Mouse (Mus musculus) bone marrow, adult 2 months (tissue): Measurements from ENCODE around the gene Hcfc1.

Experiments used
- CTCF ChIP-seq: fragments of 200-500 bp; IDR thresholded peaks from 2 replicates; pipeline ENCODE4 v1.5.1; 2011; ENCODE audit warnings: low read length, control low read depth; ENCODE audit not compliant: control insufficient read depth, insufficient read depth
- POLR2A ChIP-seq: fragments of 200-500 bp; IDR thresholded peaks from 2 replicates; pipeline ENCODE4 v1.6.1; 2011; ENCODE audit warnings: low read depth, mild to moderate bottlenecking, control low read depth, low read length, borderline replicate concordance; ENCODE audit not compliant: control insufficient read depth

GRCm38 (mm10) chrX:73942294-73942693 is 23.9 kb downstream of the Hcfc1 start:
- TF ChIP-seq CTCF (no peak), POLR2A (no peak)
